Mouse (Mus musculus): Measurements from ENCODE around the gene Ago4.
A peak's percentile ranks its signal among the peaks of the same experiment; 100 is the strongest.

The Ago4 gene

DNA sequence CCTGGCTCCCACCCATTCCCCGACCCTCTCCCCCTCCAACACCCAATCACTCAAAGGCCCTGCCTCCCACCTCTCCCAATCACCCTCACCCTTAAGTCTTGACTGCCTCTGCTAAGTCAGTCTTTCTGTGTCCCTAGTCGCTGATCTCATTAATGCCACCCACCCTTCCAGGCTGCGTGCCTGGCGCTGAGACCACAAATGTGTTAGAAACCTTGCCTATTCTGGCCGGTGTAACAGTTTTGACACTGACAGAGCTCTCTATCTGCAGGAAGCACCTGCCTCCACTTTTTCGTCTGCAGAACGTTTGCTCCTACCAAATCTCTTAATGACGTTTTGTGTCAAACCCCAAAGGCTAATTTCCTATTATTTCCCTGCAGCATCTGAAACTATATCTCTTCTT is 64.3 kb downstream of the Ago4 start:
- DNase-seq: no peak

DNA sequence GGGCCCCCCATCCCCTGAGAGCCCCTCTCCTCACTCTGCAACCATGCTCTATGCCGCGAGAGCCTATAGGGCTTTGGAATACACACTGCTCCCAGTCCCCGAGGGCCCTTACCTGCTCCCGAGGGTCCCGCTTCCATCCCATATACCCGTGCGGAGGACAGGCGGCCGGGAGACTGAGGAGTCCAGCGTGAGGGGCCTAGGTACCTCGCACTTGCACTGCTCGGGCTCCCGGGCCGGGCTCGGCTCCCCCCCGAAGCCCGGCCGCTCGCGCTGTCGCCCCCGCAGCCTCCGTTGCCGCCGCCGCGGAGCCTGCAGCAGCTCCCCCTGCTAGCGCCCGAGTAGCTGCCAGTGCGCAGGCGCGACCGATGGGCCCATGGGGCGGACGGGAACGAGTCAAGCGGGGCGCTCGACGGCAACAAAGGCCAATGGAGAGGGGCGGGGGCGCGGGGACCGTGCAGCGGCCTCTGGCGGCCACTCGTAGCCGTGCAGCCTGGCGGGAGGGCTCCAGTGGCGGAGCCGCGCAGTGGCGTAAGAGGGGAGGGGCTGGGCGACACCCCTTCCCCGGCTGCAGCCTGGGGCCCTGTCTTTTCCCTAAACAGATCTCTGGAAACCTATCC is 64.9 kb downstream of the Ago4 start, which contains the start of gene Ago1:
TSS of gene Ago1 (minus strand) at position 299 of the 617 bp plus-strand sequence.
- peak; percentile 95 for DNase-seq

DNA sequence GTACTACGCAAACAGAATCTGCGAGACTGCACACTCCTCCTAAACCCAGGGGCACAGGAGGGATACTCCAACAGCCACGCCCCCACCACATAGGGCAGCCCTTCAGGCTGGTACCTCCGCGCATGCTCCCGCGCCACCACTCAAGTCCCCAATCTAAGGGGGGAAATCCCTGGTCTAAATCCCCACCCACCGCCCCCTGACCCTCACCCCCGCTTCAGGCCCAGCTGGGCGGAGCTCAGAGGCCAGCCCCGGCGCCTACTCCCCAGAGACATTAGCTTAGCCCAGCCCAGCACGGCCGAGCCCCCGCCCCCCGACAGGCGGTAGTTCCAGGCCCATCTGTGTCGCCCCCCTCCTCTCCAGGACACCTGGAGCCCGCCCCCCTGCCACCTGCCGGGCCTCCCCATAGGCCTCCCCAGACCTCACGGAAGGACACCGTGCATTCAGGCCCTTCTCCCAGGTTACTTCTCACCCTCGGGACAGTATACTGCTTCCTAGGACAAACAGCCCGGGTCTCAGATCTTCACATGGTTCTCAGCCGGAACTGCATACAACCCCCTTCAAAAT is 65.5 kb downstream of the Ago4 start:
- peak; percentile 65 for DNase-seq

DNA sequence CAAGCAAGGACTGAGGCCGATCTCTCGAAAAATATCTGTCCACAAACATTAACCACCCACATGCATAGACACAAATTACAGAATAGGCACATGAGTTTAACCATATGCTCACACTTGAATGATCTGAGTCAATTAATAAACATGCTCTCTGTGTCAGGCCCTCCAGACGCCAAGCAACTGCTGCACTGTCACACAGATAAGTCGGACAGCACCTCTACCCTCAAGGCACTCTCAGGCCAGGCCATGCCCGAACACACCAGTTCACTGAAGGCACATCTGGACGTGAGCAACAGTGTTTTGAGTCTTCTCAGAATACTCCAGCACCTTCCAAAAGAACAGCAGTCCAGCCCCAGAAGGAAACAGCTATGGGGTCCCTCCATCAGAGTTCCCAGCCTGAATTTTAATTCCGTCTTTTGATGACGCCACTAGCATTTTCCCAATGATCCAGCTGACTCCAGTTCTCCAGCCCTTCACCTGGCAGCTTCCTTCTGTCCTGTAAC is 67.0 kb downstream of the Ago4 start:
- no peak for DNase-seq

DNA sequence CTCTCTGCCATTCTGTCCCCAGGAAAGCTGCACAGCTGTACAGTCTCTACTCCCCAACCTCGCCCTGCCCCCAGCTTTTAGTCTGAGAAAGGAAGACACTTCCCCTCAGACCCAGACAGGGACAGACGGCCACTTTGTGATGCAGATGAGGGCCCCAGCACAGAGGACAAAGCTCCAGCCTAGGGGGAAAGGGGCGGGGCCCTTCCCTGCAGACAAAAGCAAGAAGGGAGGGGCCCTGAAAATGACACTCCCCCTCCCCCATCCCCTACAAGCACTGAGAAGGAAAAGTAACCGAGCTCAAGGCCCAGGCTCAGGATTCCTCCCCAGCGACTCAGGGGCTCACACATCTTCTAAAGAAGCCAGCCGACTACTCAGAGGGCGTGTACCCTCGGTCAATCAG is 67.4 kb downstream of the Ago4 start:
- peak; percentile 40 for DNase-seq

DNA sequence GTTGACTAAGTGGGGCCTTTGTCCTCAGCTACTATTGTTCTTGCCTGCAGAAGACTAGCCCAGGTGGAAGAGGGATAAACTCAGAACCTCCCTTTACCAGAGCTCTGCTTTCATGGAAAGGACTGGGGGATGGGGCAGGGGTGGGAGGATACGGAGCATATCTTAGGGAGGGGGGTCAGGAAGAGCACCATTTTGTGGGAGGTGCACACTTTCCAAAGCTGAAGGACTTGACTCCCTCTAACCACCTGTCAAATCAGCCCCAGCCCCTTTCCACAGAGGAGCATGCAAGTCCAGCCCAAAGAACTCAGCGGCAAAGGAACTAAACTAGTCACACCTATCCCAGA is 68.4 kb downstream of the Ago4 start:
- no peak for DNase-seq

GRCm38 (mm10) chr4:126464189-126464891 is 68.9 kb downstream of the Ago4 start:
- no peak for DNase-seq

DNA sequence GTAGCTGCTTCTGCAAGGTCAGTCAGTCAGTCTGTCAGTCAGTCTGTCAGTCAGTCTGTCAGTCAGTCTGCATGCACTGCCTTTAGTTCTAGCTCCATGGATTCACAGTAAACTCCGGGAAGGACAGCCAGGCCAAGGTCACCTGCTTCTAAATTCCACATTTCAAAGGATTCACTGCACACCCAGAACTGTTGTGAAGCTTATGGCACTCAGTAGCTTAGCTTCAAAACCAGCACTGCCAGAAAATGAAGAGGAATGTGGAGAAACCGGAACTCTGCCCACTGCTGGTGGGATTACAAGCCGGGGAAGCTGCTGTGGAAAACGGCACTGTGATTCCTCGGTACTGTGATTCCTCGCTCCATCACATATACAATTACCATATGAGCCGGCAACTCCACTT is 77.8 kb downstream of the Ago4 start:
- no peak for DNase-seq

DNA sequence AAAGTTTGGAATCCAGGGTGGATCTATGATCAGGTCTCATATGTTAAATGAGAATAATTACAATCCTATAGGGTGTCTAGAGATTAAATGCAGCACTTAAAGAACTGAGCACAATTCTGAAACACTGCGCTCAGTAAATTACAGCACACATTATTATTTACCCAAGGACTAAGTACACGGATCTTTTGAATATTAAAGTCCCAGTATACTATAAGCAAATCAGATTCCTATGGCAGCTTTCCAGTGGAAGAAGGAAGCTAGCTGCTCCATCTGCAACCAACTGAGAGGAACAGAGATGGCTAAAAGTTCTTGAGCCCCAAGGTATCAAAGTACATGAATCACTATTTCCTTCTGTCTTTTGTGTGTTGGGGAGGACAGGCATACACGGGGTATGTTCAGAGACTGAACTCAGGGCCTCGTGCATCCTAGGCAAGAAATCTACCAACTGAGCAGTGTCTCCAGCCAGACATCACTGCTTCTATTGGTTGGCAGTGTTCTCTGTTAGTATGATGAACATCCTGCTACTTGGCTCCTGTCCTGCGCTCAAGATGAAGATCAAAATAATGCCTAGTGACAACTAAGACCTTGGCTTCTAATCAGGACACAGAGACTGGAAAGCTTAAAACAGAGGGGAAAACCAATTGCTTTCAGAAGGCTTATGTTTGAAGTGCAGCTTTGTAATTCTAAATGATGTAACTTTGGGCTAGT is 78.6 kb downstream of the Ago4 start:
- DNase-seq: peak; percentile 38

GRCm38 (mm10) chr4:126450268-126450667 is 83.0 kb downstream of the Ago4 start:
- DNase-seq: no peak

DNA sequence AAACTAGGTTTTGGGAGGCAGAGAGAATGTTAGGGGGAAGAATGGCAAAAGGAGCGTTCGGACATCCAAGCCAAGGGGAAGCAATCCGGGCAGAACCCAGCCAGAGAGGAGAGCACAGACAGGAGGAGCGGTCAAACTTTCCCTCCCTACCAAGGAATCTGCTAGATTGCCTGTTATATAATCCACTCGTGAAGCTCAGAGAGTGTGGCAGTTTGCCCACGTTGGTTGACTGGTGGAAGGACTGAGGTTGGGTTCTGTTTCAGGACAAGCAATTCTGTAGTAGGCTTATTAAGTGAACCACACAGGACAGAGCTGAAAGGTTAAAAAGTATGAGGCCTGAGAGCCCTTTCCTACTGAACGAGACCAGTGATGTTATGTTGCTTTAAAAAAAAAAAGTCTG is 86.1 kb downstream of the Ago4 start:
- peak; percentile 51 for DNase-seq

- DNase-seq: no peak
Observed at GRCm38 (mm10) chr4:126444528-126444927, 88.7 kb downstream of the Ago4 start.
